Mouse (Mus musculus) embryonic facial prominence, embryonic 11.5 days (tissue): Measurements from ENCODE around the gene Gm20388. TPM values are rescaled to one million over a fixed set of nuclear protein-coding genes. Genes with fewer than 3 reads are reported as not detected.

Experiments
- ATAC-seq: fragments of 200-750 bp; cut with Nextera tagmentation; replicated peaks from 2 replicates; pipeline ENCODE4 v1.8.0; 2017; ENCODE audit warnings: low read depth; ENCODE audit not compliant: insufficient number of reproducible peaks, low FRiP score, low TSS enrichment
- DNase-seq: peaks from one replicate; pipeline ENCODE4 v3.0.0-alpha.2; 2015; ENCODE audit warnings: low spot score
- H3K27ac ChIP-seq: fragments of 300-500 bp; sonication (generic); replicated peaks from 2 replicates; pipeline ENCODE4 v1.5.1; 2014; ENCODE audit warnings: mild to moderate bottlenecking, low read depth, low read length, control low read depth
- H3K27me3 ChIP-seq: fragments of 300-500 bp; sonication (generic); 2 replicates; pipeline ENCODE4 v1.6.1; 2014; ENCODE audit warnings: mild to moderate bottlenecking, low read length, moderate library complexity, mixed read lengths; ENCODE audit not compliant: control insufficient read depth, insufficient read depth
- H3K36me3 ChIP-seq: fragments of 300-500 bp; sonication (generic); replicated peaks from 2 replicates; pipeline ENCODE4 v1.6.1; 2014; ENCODE audit warnings: low read depth, mild to moderate bottlenecking, low read length, moderate library complexity, mixed read lengths; ENCODE audit not compliant: control insufficient read depth, insufficient read depth
- H3K4me1 ChIP-seq: fragments of 300-500 bp; sonication (generic); 2 replicates; pipeline ENCODE4 v1.6.1; 2014; ENCODE audit warnings: low read length, mixed read lengths; ENCODE audit not compliant: control insufficient read depth, insufficient read depth
- H3K4me2 ChIP-seq: fragments of 300-500 bp; sonication (generic); 2 replicates; pipeline ENCODE4 v1.6.1; 2014; ENCODE audit warnings: low read depth, mild to moderate bottlenecking, control low read depth, low read length, moderate library complexity
- H3K4me3 ChIP-seq: fragments of 300-500 bp; sonication (generic); 2 replicates; pipeline ENCODE4 v1.5.1; 2014; ENCODE audit warnings: low read depth, low read length, control low read depth
- H3K9ac ChIP-seq: fragments of 300-500 bp; sonication (generic); replicated peaks from 2 replicates; pipeline ENCODE4 v1.6.1; 2014; ENCODE audit warnings: mild to moderate bottlenecking, control low read depth, low read length
- H3K9me3 ChIP-seq: fragments of 300-500 bp; sonication (generic); replicated peaks from 2 replicates; pipeline ENCODE4 v1.6.1; 2016; ENCODE audit warnings: mild to moderate bottlenecking, low read length, inconsistent platforms, mixed read lengths; ENCODE audit not compliant: control insufficient read depth
- WGBS: fragments of 180-500 bp; shearing (Covaris S2); extraction: QIAGEN DNeasy Blood & Tissue Kit; methylation state at CpG from one replicate; pipeline ENCODE4 v1.1.7; 2014; 5-methylcytosine and 5-hydroxymethylcytosine counted together
- polyA plus RNA-seq: library from polyadenylated mRNA; unstranded; fragments of >200 nt; fragmentation: Nextera tagmentation; extraction: Ambion mirVana; gene quantifications from 2 replicates; pipeline ENCODE4 v1.2.1, GENCODE M21; 2014

Gm20388 gene
- polyA plus RNA-seq, 1 experiment from 2014 or later = 3.1 TPM

GRCm38 (mm10) chr8:122737071-122737470 lies 2826.4 kb downstream of the Gm20388 start:
- ATAC-seq = no peak
- Histone ChIP-seq H3K27ac (no peak overlapping the region), H3K4me2 (no peak overlapping the region), H3K27me3 (no peaks in the 10 kb centered on the region), H3K36me3 (no peaks in the 10 kb centered on the region), H3K4me3 (no peak overlapping the region), H3K4me1 (no peaks in the 10 kb centered on the region), H3K9me3 (no peaks in the 10 kb centered on the region), H3K9ac (no peak overlapping the region)
- peak; percentile 66 for DNase-seq
- 50% methylated on average over 4 of the region's 4 CpGs for WGBS

GRCm38 (mm10) chr8:122737886-122738285 lies 2827.2 kb downstream of the Gm20388 start:
- Histone ChIP-seq H3K4me2 (no peak overlapping the region), H3K9me3 (no peaks in the 10 kb centered on the region), H3K4me3 (no peak overlapping the region), H3K27me3 (no peaks in the 10 kb centered on the region), H3K9ac (no peak overlapping the region), H3K4me1 (no peaks in the 10 kb centered on the region), H3K27ac (no peak overlapping the region), H3K36me3 (no peaks in the 10 kb centered on the region)
- no peak for DNase-seq
- ATAC-seq = no peak
- 83% methylated on average over 6 of the region's 6 CpGs for WGBS

- Histone ChIP-seq H3K27ac (no peak overlapping the region), H3K4me3 (no peak overlapping the region), H3K4me1 (no peaks in the 10 kb centered on the region), H3K9me3 (no peaks in the 10 kb centered on the region), H3K9ac (no peak overlapping the region), H3K36me3 (no peaks in the 10 kb centered on the region), H3K27me3 (no peaks in the 10 kb centered on the region), H3K4me2 (no peak overlapping the region)
- WGBS = 16% methylated on average over 10 of the region's 11 CpGs
- no peak for ATAC-seq
- DNase-seq = no peak
Measured at GRCm38 (mm10) chr8:122739102-122739725, 2828.6 kb downstream of the Gm20388 start.

- Histone ChIP-seq H3K36me3 (no peaks in the 10 kb centered on the region), H3K9ac (no peak overlapping the region), H3K4me3 (no peak overlapping the region), H3K9me3 (no peaks in the 10 kb centered on the region), H3K4me2 (no peak overlapping the region), H3K27ac (no peak overlapping the region), H3K27me3 (peaks cover 6% of the 10 kb centered on the region; the same call in 1 of the 2 replicates), H3K4me1 (peaks cover 12% of the 10 kb centered on the region)
- ATAC-seq = no peak
- no peak for DNase-seq
- WGBS = 11% methylated on average over 19 of the region's 19 CpGs
Measured at GRCm38 (mm10) chr8:122742471-122742870, 2831.8 kb downstream of the Gm20388 start.

GRCm38 (mm10) chr8:122745022-122745749 lies 2834.5 kb downstream of the Gm20388 start:
- DNase-seq = no peak
- no peak overlapping the region; the same call in 1 of the 2 replicates for H3K9ac ChIP-seq
- peaks cover 12% of the 10 kb centered on the region for H3K4me1 ChIP-seq
- H3K4me3 ChIP-seq = no peak overlapping the region
- 36% methylated on average over 17 of the region's 17 CpGs for WGBS
- H3K9me3 ChIP-seq = no peaks in the 10 kb centered on the region
- peak; percentile 36; the same call in 1 of the 2 replicates for ATAC-seq
- no peak overlapping the region for H3K27ac ChIP-seq
- no peaks in the 10 kb centered on the region for H3K36me3 ChIP-seq
- H3K4me2 ChIP-seq = peak overlapping the region; percentile 27; the same call in 1 of the 2 replicates
- peaks cover 6% of the 10 kb centered on the region; the same call in 1 of the 2 replicates for H3K27me3 ChIP-seq

GRCm38 (mm10) chr8:122745750-122746275 lies 2835.2 kb downstream of the Gm20388 start:
- WGBS = 7% methylated on average over 16 of the region's 16 CpGs
- peak overlapping the region; percentile 2; the same call in 1 of the 2 replicates for H3K9ac ChIP-seq
- H3K4me2 ChIP-seq = peak overlapping the region; percentile 27
- peaks cover 12% of the 10 kb centered on the region for H3K4me1 ChIP-seq
- no peaks in the 10 kb centered on the region for H3K9me3 ChIP-seq
- 0 out of 2 replicates have a peak overlapping the region, but pooled peaks have one; percentile 41 for H3K27ac ChIP-seq
- DNase-seq = peak; percentile 28
- H3K4me3 ChIP-seq = no peak overlapping the region
- ATAC-seq = peak; percentile 66
- H3K36me3 ChIP-seq = no peaks in the 10 kb centered on the region
- H3K27me3 ChIP-seq = peaks cover 6% of the 10 kb centered on the region; the same call in 1 of the 2 replicates

GRCm38 (mm10) chr8:122746439-122746838 lies 2835.8 kb downstream of the Gm20388 start:
- DNase-seq (no peak), ATAC-seq (no peak)
- Histone ChIP-seq H3K4me3 (no peak overlapping the region), H3K36me3 (no peaks in the 10 kb centered on the region), H3K27me3 (peaks cover 6% of the 10 kb centered on the region; the same call in 1 of the 2 replicates), H3K9ac (0 out of 2 replicates have a peak overlapping the region, but pooled peaks have one; percentile 2), H3K4me1 (peaks cover 12% of the 10 kb centered on the region), H3K27ac (0 out of 2 replicates have a peak overlapping the region, but pooled peaks have one; percentile 41), H3K9me3 (no peaks in the 10 kb centered on the region), H3K4me2 (no peak overlapping the region)
- WGBS = 52% methylated on average over 7 of the region's 7 CpGs

GRCm38 (mm10) chr8:122747825-122748224 lies 2837.2 kb downstream of the Gm20388 start:
- H3K27ac ChIP-seq = no peak overlapping the region
- H3K27me3 ChIP-seq = peaks cover 6% of the 10 kb centered on the region; the same call in 1 of the 2 replicates
- ATAC-seq (no peak), DNase-seq (no peak)
- no peaks in the 10 kb centered on the region for H3K9me3 ChIP-seq
- no peak overlapping the region for H3K9ac ChIP-seq
- no peaks in the 10 kb centered on the region for H3K36me3 ChIP-seq
- H3K4me1 ChIP-seq = peaks cover 12% of the 10 kb centered on the region
- WGBS = 100% methylated on average over 1 of the region's 1 CpGs
- H3K4me3 ChIP-seq = no peak overlapping the region
- H3K4me2 ChIP-seq = no peak overlapping the region
